26 mouse cellular contexts compared by ENCODE assay signal in the genomic region with DNA sequence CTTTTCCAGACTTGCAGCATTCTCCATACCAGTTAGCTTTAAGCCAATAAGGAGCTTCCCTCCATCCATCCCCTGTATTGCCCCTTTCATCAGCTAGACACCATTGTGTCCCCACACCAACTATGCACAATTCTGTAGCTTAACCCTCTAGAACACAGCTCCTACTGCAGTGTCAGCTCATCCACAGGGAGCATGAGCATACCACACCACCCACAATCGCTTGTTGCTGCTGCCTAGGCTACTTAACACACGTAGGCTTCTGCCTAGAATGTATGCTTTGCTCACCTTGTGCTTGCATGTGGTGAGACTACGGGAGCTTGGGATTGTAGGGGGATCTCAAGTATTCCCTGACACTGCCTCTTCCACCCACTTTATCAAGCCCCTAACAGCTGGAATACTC. TPM values are rescaled to one million over a fixed set of nuclear protein-coding genes. Genes with fewer than 3 reads are reported as not detected.
"Had no signal": no experiment of that assay in that cellular context is flagged by ENCODE, and none has a peak within 500 bp of the region (broad histone marks: within the 10 kb centered on the region; RNA-seq: fewer than 3 reads in every experiment).

No protein-coding gene starts in this region.

- H3K27ac ChIP-seq: gastrocnemius, adult 2 months; heart, embryonic 10.5 days; hindbrain, embryonic 10.5 days; hindbrain, embryonic 12.5 days; hindbrain, embryonic 14.5 days; intestine, embryonic 15.5 days; layer of hippocampus, adult 2 months; limb, embryonic 13.5 days; limb, embryonic 15.5 days; liver, embryonic 12.5 days had no signal

- DNase-seq: gastrocnemius, adult 2 months; gastrocnemius, postnatal 10 days; gastrocnemius, postnatal 25 days; heart, adult 18-20 months; heart, postnatal 10 days; heart, postnatal 4 days; kidney, adult 18-20 months; kidney, adult 8-10 months; kidney, postnatal 10 days; kidney, postnatal 25 days; kidney, postnatal 4 days; left cerebral cortex, postnatal 4 days had no signal

- H3K9me3 ChIP-seq: heart, embryonic 10.5 days; heart, embryonic 12.5 days; hindbrain, embryonic 10.5 days; hindbrain, embryonic 12.5 days; intestine, embryonic 15.5 days; limb, embryonic 13.5 days; limb, embryonic 15.5 days; liver, embryonic 12.5 days had no signal

- H3K4me1 ChIP-seq: heart, embryonic 10.5 days; heart, embryonic 12.5 days; hindbrain, embryonic 10.5 days; hindbrain, embryonic 12.5 days; intestine, embryonic 15.5 days; limb, embryonic 13.5 days; limb, embryonic 15.5 days; liver, embryonic 12.5 days had no signal

- H3K4me2 ChIP-seq: heart, embryonic 12.5 days; hindbrain, embryonic 12.5 days; hindbrain, embryonic 14.5 days; intestine, embryonic 15.5 days; limb, embryonic 13.5 days; limb, embryonic 15.5 days; liver, embryonic 12.5 days had no signal

- ATAC-seq: hindbrain, embryonic 16.5 days; inflammation-experienced regulatory T-cells, adult 6 months; intestine, embryonic 15.5 days; intestine, postnatal 0 days; liver, embryonic 12.5 days had no signal

- H3K4me3 ChIP-seq: gastrocnemius, adult 2 months; heart, embryonic 10.5 days; heart, embryonic 12.5 days; hindbrain, embryonic 10.5 days; hindbrain, embryonic 12.5 days; intestine, embryonic 15.5 days; layer of hippocampus, adult 2 months; limb, embryonic 13.5 days; limb, embryonic 15.5 days; liver, embryonic 12.5 days had no signal

- H3K9ac ChIP-seq: heart, embryonic 12.5 days; hindbrain, embryonic 12.5 days; hindbrain, embryonic 14.5 days; intestine, embryonic 15.5 days; limb, embryonic 13.5 days; limb, embryonic 15.5 days; liver, embryonic 12.5 days had no signal

- H3K27me3 ChIP-seq: heart, embryonic 12.5 days; hindbrain, embryonic 12.5 days; intestine, embryonic 15.5 days; limb, embryonic 13.5 days; limb, embryonic 15.5 days; liver, embryonic 12.5 days had no signal

RNA-seq across cellular contexts. Expression of gene Stmn3, which starts 42.5 kb away (rescaled TPM):
- total RNA-seq: gastrocnemius, adult 2 months; granulocyte monocyte progenitor cell, adult 5-6 weeks had no signal
- polyA plus RNA-seq: inflammation-experienced regulatory T-cells, adult 6 months had no signal
